Mouse (Mus musculus): ENCODE measurements around the gene Ccdc88c. TPM values are rescaled to one million over a fixed set of nuclear protein-coding genes. Genes with fewer than 3 reads are reported as not detected.

The Ccdc88c gene
- total RNA-seq, 2 experiments from 2014 or later, result 6.2 to 7.0 TPM

- intact Hi-C loops (cut with DNase I), result no loop called here
- no peak for DNase-seq
Observed at GRCm38 (mm10) chr12:100979616-100980015, 49.2 kb downstream of the Ccdc88c start.

DNA sequence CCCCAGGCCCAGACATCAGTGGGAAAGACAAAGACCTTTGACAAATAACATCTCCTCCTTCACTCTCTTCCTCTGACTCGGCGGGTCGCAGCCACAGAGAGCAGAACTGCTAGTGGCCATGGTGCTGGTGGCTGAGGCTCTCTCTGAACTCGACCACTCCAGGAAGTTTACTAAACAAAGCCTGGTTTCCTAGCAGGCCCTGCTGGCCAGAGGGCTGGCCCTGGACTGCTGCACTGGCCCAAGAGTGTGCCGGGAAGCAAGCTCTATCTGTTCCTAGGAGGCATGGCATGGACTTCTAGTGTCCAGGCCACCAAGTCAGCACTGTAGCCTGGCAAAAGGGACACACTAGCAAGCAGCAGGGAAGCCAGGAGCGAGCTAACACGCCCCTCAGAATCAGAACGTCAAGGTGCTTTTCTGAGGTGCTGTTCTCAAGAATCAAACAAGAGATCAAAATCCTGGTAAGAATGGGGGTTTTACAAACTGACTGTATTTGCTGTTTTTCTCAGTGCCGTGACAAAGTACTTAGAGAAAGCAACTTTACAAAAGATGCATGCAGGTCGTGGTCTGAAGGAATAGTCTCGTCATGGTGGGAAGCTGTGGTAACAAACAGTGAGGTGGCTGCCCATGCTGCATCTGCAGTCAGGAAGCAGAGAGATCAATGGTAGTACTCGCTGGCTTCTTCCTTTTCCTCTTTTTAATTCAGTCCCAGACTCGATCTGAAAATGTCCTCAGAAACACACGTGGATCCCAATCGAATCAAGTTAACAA lies 50.7 kb downstream of the Ccdc88c start:
- peak; percentile 41 to 46 for DNase-seq
- intact Hi-C loops (cut with DNase I), result no loop called here

DNA sequence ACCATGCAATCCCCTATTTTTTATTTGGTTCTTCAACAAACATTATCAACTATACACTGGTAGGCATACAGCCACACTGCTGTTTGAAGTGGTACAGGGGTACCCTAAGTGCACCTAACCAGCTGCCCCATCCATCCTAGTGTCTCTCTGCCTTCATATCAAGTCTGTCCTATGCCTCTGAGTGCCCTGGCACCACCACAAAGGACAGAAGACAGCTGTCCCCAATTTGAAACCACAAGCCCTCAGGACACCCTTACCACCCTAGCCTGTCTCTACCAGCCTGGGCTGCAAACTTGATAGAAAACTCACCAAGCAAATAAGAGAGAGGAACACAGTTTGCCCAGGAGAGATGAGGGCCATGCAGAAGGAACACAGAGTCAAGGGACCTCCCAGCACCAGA lies 51.3 kb downstream of the Ccdc88c start:
- intact Hi-C loops (cut with DNase I), result no loop called here
- no peak for DNase-seq

- no peak for DNase-seq
- intact Hi-C loops (cut with DNase I), result no loop called here
Observed at GRCm38 (mm10) chr12:100969808-100970207, 59.0 kb downstream of the Ccdc88c start.

DNA sequence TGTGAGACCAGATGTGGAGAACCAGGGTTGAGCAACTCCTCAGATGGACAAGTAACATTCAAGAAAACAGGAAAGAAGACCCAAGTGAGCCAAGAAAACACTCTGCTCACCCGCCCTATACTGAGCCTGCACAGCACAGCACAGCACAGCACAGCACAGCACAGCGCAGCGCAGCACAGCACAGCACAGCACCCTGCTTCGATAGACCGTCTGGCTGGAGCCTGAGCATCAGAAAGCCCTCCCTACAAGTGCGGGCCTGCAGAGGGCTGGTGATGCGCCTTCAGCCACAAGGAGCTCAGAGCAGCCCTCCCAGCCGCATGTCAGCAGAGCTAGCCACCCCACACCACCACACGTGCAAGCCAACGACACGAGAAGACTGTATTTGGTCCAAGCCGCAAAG lies 61.5 kb downstream of the Ccdc88c start:
- no peak for DNase-seq
- intact Hi-C loops (cut with DNase I), result no loop called here

DNA sequence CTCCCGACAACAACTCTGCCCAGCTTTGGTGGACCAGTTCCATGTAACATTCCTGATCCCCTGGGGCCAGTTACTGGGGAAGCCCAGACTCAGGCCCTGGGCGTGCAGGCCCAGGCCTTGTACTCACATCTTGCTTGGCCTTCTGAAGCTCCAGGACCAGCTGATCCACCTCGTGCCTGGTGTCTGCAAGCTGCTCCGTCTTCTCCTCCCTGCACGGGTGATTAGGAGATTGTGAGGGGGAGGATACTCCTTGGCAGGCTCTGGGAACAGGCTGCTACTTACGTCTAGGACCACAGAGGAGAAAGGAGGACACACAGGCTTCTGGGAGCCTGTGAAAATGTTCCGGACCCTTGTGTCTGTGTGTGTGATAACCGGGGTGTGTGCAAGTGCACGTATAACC lies 62.6 kb downstream of the Ccdc88c start:
- intact Hi-C loops (cut with DNase I), result no loop called here
- no peak for DNase-seq

GRCm38 (mm10) chr12:100965298-100965697 lies 63.6 kb downstream of the Ccdc88c start:
- intact Hi-C loops (cut with DNase I), result no loop called here
- DNase-seq, result no peak

DNA sequence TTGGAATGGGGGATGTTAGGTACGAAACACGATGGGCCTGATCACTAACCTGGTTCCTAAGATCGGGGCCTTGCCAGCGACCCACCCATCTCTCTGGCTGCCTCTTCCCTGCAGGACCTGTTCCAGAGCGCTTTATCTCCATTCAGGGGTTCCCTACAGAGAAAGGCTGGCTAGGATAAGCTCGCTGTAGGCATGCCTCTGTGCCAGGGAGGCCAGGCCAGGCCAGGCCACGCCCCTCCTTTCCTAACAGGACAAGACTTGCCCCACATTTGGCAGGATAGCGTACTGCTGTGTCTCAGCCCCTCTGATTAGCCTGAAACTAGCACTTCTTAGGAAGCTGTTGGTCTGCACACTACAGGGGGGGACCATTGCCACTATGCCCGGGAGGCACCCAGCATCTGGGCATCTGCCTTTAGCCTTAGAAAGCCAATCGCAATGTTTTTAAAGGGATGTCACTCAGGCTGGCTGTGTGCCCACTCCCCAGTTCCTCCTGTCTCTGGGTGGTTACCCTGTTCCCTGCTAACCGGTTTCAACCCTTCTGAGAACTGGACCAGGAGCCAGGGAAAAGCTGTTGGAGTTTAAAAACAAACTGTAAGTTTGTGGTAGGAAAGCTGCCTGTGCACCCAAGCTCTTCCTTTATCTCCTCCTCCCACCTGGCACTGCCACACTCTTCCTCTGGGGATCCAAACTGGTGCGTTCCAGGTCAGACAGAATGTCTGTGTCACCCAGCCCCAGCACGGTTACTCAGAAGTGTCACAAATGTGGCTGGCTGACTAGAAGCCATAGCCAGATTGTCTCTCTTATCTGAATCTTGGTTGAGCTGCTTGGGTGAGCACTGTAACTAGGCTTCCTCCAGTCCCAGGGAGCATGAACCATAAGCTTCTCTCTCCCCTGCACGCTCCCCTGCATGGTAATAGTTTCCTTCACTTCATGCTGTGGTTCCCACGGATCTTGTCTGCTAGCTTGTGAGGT lies 69.9 kb downstream of the Ccdc88c start:
- peak; percentile 54 to 60 for DNase-seq
- intact Hi-C loops (cut with DNase I), result loop anchor here (1.0 kb wide), 1 partner anchor 70 kb away; the partner anchor contains the start of gene Ccdc88c

GRCm38 (mm10) chr12:100958006-100958405 lies 70.8 kb downstream of the Ccdc88c start:
- peak; percentile 82 for DNase-seq

GRCm38 (mm10) chr12:100957257-100957656 lies 71.6 kb downstream of the Ccdc88c start:
- intact Hi-C loops (cut with DNase I), result no loop called here
- DNase-seq, result no peak

More at GRCm38 (mm10) chr12:100958006-100958405, 70.8 kb downstream of the Ccdc88c start:
- intact Hi-C loops (cut with DNase I), result loop anchor here (1.0 kb wide), 1 partner anchor 71 kb away; the partner anchor contains the start of gene Ccdc88c

- DNase-seq, result no peak
- intact Hi-C loops (cut with DNase I), result no loop called here
Observed at GRCm38 (mm10) chr12:100956825-100957224, 72.0 kb downstream of the Ccdc88c start.

- intact Hi-C loops (cut with DNase I), result no loop called here
- no peak for DNase-seq
Observed at GRCm38 (mm10) chr12:100956028-100956427, 72.8 kb downstream of the Ccdc88c start.

- intact Hi-C loops (cut with DNase I), result no loop called here
Observed at GRCm38 (mm10) chr12:100953926-100954325, 74.9 kb downstream of the Ccdc88c start.

GRCm38 (mm10) chr12:100952193-100952931 lies 76.5 kb downstream of the Ccdc88c start:
- intact Hi-C loops (cut with DNase I), result loop anchor here (1.0 kb wide), 2 partner anchors 15 to 77 kb away; partner anchors contain the start of gene Ccdc88c
- peak; percentile 80 to 81 for DNase-seq

More at GRCm38 (mm10) chr12:100953926-100954325, 74.9 kb downstream of the Ccdc88c start:
- no peak for DNase-seq

GRCm38 (mm10) chr12:100949146-100949545 lies 79.7 kb downstream of the Ccdc88c start:
- intact Hi-C loops (cut with DNase I), result no loop called here
- no peak for DNase-seq

- intact Hi-C loops (cut with DNase I), result no loop called here
Observed at GRCm38 (mm10) chr12:100948021-100948420, 80.8 kb downstream of the Ccdc88c start.

GRCm38 (mm10) chr12:100945948-100946347 lies 82.9 kb downstream of the Ccdc88c start:
- intact Hi-C loops (cut with DNase I), result no loop called here

More at GRCm38 (mm10) chr12:100948021-100948420, 80.8 kb downstream of the Ccdc88c start:
- no peak for DNase-seq

GRCm38 (mm10) chr12:100945501-100945900 lies 83.4 kb downstream of the Ccdc88c start:
- DNase-seq, result no peak
- intact Hi-C loops (cut with DNase I), result no loop called here

More at GRCm38 (mm10) chr12:100945948-100946347, 82.9 kb downstream of the Ccdc88c start:
- DNase-seq, result no peak

GRCm38 (mm10) chr12:100944921-100945336 lies 83.9 kb downstream of the Ccdc88c start:
- intact Hi-C loops (cut with DNase I), result no loop called here
- no peak for DNase-seq

- intact Hi-C loops (cut with DNase I), result no loop called here
- no peak for DNase-seq
Observed at GRCm38 (mm10) chr12:100943146-100943545, 85.7 kb downstream of the Ccdc88c start.
